Mouse (Mus musculus) heart, embryonic 11.5 days (tissue): ENCODE data around the gene Smpdl3b. TPM values are rescaled to one million over a fixed set of nuclear protein-coding genes. Genes with fewer than 3 reads are reported as not detected.

Source experiments
- ATAC-seq: fragments of 200-750 bp; cut with Nextera tagmentation; replicated peaks from 2 replicates; pipeline ENCODE4 v1.8.0; 2017; ENCODE audit warnings: moderate library complexity; ENCODE audit not compliant: insufficient number of reproducible peaks, low FRiP score, low TSS enrichment
- H3K27ac ChIP-seq: fragments of 300-500 bp; sonication (generic); 2 replicates; pipeline ENCODE4 v1.5.1; 2014; ENCODE audit warnings: mild to moderate bottlenecking, low read depth, low read length
- H3K27me3 ChIP-seq: fragments of 300-500 bp; sonication (generic); 2 replicates; pipeline ENCODE4 v1.6.1; 2014; ENCODE audit warnings: mild to moderate bottlenecking, low read length, mixed read lengths; ENCODE audit not compliant: control insufficient read depth, insufficient read depth
- H3K36me3 ChIP-seq: fragments of 300-500 bp; sonication (generic); 2 replicates; pipeline ENCODE4 v1.6.1; 2014; ENCODE audit warnings: mild to moderate bottlenecking, low read length, moderate library complexity, mixed read lengths; ENCODE audit not compliant: control insufficient read depth, insufficient read depth
- H3K4me1 ChIP-seq: fragments of 300-500 bp; sonication (generic); 2 replicates; pipeline ENCODE4 v1.6.1; 2014; ENCODE audit warnings: low read length; ENCODE audit not compliant: control insufficient read depth, insufficient read depth
- H3K4me2 ChIP-seq: fragments of 300-500 bp; sonication (generic); 2 replicates; pipeline ENCODE4 v1.6.1; 2014; ENCODE audit warnings: mild to moderate bottlenecking, moderate library complexity
- H3K4me3 ChIP-seq: fragments of 300-500 bp; sonication (generic); 2 replicates; pipeline ENCODE4 v1.5.1; 2014; ENCODE audit warnings: low read depth, low read length
- H3K9ac ChIP-seq: fragments of 300-500 bp; sonication (generic); 2 replicates; pipeline ENCODE4 v1.6.1; 2014; ENCODE audit warnings: mild to moderate bottlenecking, low read depth, low read length, moderate library complexity
- H3K9me3 ChIP-seq: fragments of 300-500 bp; sonication (generic); replicated peaks from 2 replicates; pipeline ENCODE4 v1.6.1; 2016; ENCODE audit warnings: low read length; ENCODE audit not compliant: control insufficient read depth
- WGBS: fragments of 180-500 bp; shearing (Covaris S2); extraction: QIAGEN DNeasy Blood & Tissue Kit; methylation state at CpG from one replicate; pipeline ENCODE4 v1.1.7; 2014; ENCODE audit not compliant: insufficient replicate concordance; 5-methylcytosine and 5-hydroxymethylcytosine counted together
- polyA plus RNA-seq: library from polyadenylated mRNA; unstranded; fragments of >200 nt; fragmentation: Nextera tagmentation; extraction: Ambion mirVana; gene quantifications from 2 replicates; pipeline ENCODE4 v1.2.1, GENCODE M21; 2014

Smpdl3b gene
- polyA plus RNA-seq, 1 experiment from 2014 or later, result 6.3 TPM

GRCm38 (mm10) chr4:132693366-132693765 lies 63.7 kb downstream of the Smpdl3b start:
- H3K4me1 ChIP-seq, result no peaks in the 10 kb centered on the region
- H3K4me3 ChIP-seq, result no peak overlapping the region
- no peaks in the 10 kb centered on the region for H3K9me3 ChIP-seq
- WGBS, result 88% methylated on average over 3 of the region's 3 CpGs
- no peak overlapping the region for H3K4me2 ChIP-seq
- no peak for ATAC-seq
- no peak overlapping the region for H3K27ac ChIP-seq
- H3K36me3 ChIP-seq, result peaks cover 11% of the 10 kb centered on the region
- no peak overlapping the region for H3K9ac ChIP-seq
- H3K27me3 ChIP-seq, result no peaks in the 10 kb centered on the region

DNA sequence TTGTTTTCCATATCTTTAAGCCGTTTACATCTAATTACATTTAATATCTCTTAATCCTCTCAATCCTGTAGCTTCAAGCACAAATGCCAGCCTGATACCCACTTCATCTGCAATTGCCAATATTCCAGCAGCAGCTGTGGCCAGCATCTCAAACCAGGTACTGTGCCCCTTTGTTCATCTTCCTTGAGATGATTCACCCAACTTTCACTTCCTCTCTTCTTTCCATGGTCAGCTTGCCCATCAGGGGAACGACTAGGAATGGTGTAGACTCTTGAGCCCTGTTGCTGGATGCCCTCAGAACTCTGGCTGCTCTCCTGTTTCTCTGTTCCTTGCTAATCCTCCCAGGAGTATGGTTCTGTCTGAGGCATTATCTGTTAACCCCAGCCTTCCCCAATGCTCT lies 67.4 kb downstream of the Smpdl3b start:
- no peak overlapping the region for H3K27ac ChIP-seq
- ATAC-seq, result no peak

More for the DNA sequence above, 67.4 kb downstream of the Smpdl3b start:
- H3K9me3 ChIP-seq, result no peaks in the 10 kb centered on the region
- 78% methylated on average over 2 of the region's 2 CpGs for WGBS
- peaks cover 7% of the 10 kb centered on the region for H3K36me3 ChIP-seq
- no peak overlapping the region for H3K9ac ChIP-seq
- H3K27me3 ChIP-seq, result no peaks in the 10 kb centered on the region
- H3K4me1 ChIP-seq, result no peaks in the 10 kb centered on the region
- H3K4me2 ChIP-seq, result no peak overlapping the region
- H3K4me3 ChIP-seq, result no peak overlapping the region

Other genes starting within 250 kb of the Smpdl3b start
- gene Sesn2, start 246.8 kb downstream of the Smpdl3b start, polyA plus RNA-seq, result 4.1 and 6.2 TPM in 2 replicates
- 1,210 and 1,262 TPM in 2 replicates for gene Atpif1, start 223.6 kb downstream of the Smpdl3b start, polyA plus RNA-seq
- gene Dnajc8, start 221.7 kb downstream of the Smpdl3b start, polyA plus RNA-seq, result 157 and 162 TPM in 2 replicates
- gene Ptafr, start 193.2 kb downstream of the Smpdl3b start, polyA plus RNA-seq, result 0.23 and 0.40 TPM in 2 replicates
- 21.5 and 24.4 TPM in 2 replicates for gene Eya3, start 118.3 kb downstream of the Smpdl3b start, polyA plus RNA-seq
- 6.1 and 7.2 TPM in 2 replicates for gene Xkr8, start 24.7 kb downstream of the Smpdl3b start, polyA plus RNA-seq
- 94.8 and 95.1 TPM in 2 replicates for gene Rpa2, start 11.1 kb upstream of the Smpdl3b start, polyA plus RNA-seq
- 0.29 and 0.59 TPM in 2 replicates for gene Themis2, start 39.1 kb upstream of the Smpdl3b start, polyA plus RNA-seq
- gene Ppp1r8, start 85.9 kb upstream of the Smpdl3b start, polyA plus RNA-seq, result 40.3 and 45.5 TPM in 2 replicates
- gene Stx12, start 127.3 kb upstream of the Smpdl3b start, polyA plus RNA-seq, result 66.8 and 67.5 TPM in 2 replicates
- 31.2 and 33.4 TPM in 2 replicates for gene Fam76a, start 165.3 kb upstream of the Smpdl3b start, polyA plus RNA-seq
- 0.40 and 0.63 TPM in 2 replicates for gene Fgr, start 216.8 kb upstream of the Smpdl3b start, polyA plus RNA-seq